Mouse (Mus musculus) brown adipose tissue, adult 24 weeks (tissue): ENCODE data around the gene Rrh. TPM values are rescaled to one million over a fixed set of nuclear protein-coding genes. Genes with fewer than 3 reads are reported as not detected.
"Not testable (repeated sequence)": the region's sequence is repeated elsewhere in the genome, so short reads cannot be mapped to it uniquely, and the experiment has no call there.

ENCODE experiments used
- H3K27ac ChIP-seq: fragments of 200-500 bp; replicated peaks from 2 replicates; pipeline ENCODE4 v1.5.1; 2012; ENCODE audit warnings: low read depth, mild to moderate bottlenecking, low read length
- H3K4me1 ChIP-seq: fragments of 200-500 bp; 2 replicates; pipeline ENCODE4 v1.6.1; 2012; ENCODE audit warnings: low read length, mixed read lengths; ENCODE audit not compliant: control insufficient read depth, insufficient read depth, insufficient read length
- H3K4me3 ChIP-seq: fragments of 200-500 bp; 2 replicates; pipeline ENCODE4 v1.5.1; 2012; ENCODE audit warnings: low read depth, mild to moderate bottlenecking, low read length, moderate library complexity; ENCODE audit not compliant: insufficient read depth
- polyA plus RNA-seq: library from polyadenylated mRNA; stranded (reverse); fragments of >200 nt; gene quantifications from 2 replicates; pipeline ENCODE4 v1.2.4, GENCODE M21; 2012; ENCODE audit not compliant: missing spikeins, insufficient read depth, insufficient read length

Rrh gene
- polyA plus RNA-seq, 1 experiment: not detected

DNA sequence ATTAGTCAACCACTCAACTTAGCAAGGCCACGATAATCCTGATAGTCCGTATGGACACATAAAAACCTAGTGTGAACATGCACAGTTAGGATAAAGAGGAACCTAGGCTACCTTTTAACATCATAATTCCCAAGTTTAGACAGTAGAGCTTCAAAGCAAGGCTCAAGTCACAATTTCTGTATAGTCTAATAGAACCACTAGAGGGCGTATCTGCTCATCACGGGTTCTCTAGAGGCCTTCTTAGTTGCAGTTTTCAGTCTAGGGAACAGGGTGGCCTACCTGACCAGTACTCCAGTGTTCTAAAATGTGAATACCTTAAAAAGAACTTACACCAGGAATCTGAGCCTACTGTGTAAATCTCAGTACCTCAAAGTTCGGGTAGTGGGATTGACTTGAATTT is 906 bp upstream of the Rrh start:
- Histone ChIP-seq H3K4me1 (no peaks in the 10 kb centered on the region), H3K27ac (no peak overlapping the region), H3K4me3 (no peak overlapping the region)

GRCm38 (mm10) chr3:129821736-129822135 is 651 bp downstream of the Rrh start:
- Histone ChIP-seq H3K27ac (no peak overlapping the region), H3K4me1 (no peaks in the 10 kb centered on the region), H3K4me3 (no peak overlapping the region)

GRCm38 (mm10) chr3:129820847-129821246 is 1.5 kb downstream of the Rrh start:
- H3K4me3 ChIP-seq: no peak overlapping the region
- H3K4me1 ChIP-seq: no peaks in the 10 kb centered on the region
- H3K27ac ChIP-seq: peak overlapping the region; percentile 49; the same call in 1 of the 2 replicates

DNA sequence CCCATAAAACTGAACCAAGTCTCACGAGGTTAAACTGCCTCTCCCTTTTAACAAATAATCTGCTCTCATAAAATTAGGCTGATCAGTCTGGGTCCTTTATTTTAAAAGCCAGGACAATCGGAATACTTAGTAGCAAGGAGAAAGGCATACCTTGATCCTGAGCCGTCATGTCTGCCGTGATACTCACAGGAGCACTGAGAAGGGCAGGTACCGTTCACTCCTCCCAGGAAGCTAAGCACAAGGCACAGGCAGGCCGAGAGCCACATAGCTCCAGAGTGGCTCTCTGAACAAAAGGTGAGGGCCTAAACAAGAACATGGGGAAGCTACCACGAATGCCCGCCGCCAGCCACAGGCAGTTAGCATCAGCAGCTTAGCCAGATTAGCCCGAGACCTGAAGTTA is 18.6 kb downstream of the Rrh start, which contains the start of gene Lrit3:
Lrit3 (minus strand) TSS at position 266 of the 400 bp plus-strand sequence.
- Histone ChIP-seq H3K27ac (no peak within 1 kb of the TSS), H3K4me3 (no peak within 1 kb of the TSS), H3K4me1 (no peaks in the 10 kb centered on the region)

GRCm38 (mm10) chr3:129799011-129799410 is 23.4 kb downstream of the Rrh start:
- H3K27ac ChIP-seq: no peak overlapping the region
- H3K4me3 ChIP-seq: no peak overlapping the region

DNA sequence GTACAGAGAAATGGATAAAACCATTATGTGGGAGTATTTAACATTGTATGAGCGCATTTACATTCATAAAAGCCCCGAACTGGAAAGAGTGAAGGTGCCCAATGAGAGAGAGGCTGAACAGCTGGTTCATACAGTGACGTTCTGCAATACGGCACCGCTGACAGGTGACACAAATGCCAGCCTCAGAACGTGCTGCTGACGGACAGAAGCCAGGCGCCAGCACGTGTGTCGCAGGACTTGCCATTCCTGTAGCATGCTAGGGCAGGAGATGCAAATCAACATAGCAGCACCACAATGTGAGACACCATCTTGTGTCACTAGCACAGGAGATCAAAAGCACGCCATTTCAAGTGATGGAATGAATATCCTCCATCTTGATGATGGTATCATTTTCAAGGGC is 23.8 kb downstream of the Rrh start:
- H3K27ac ChIP-seq: no peak overlapping the region
- no peaks in the 10 kb centered on the region for H3K4me1 ChIP-seq
- H3K4me3 ChIP-seq: no peak overlapping the region

More at GRCm38 (mm10) chr3:129799011-129799410, 23.4 kb downstream of the Rrh start:
- H3K4me1 ChIP-seq: no peaks in the 10 kb centered on the region

GRCm38 (mm10) chr3:129797341-129797740 is 25.0 kb downstream of the Rrh start:
- Histone ChIP-seq H3K27ac (no peak overlapping the region), H3K4me3 (no peak overlapping the region), H3K4me1 (no peaks in the 10 kb centered on the region)

DNA sequence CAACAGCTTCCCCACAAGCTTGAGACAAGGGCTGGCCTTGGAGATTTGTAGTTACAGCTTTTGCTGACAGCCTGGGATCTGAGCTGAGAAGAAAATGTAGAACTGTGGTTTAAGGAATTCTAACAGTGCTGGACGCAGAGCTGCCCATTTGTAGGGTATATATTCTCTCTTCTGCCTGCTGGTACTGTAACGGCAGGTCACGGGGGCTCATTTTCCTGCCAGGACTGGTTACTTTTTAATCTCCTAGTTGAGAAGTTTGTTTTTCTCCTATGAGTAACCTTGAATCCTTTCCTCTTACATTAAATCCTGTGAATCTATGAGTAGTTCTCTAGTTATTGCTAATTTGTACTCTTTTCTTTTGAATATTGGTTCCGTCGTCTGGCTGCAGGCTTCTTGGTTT is 28.6 kb downstream of the Rrh start:
- Histone ChIP-seq H3K27ac (no peak overlapping the region), H3K4me1 (no peaks in the 10 kb centered on the region), H3K4me3 (no peak overlapping the region)

DNA sequence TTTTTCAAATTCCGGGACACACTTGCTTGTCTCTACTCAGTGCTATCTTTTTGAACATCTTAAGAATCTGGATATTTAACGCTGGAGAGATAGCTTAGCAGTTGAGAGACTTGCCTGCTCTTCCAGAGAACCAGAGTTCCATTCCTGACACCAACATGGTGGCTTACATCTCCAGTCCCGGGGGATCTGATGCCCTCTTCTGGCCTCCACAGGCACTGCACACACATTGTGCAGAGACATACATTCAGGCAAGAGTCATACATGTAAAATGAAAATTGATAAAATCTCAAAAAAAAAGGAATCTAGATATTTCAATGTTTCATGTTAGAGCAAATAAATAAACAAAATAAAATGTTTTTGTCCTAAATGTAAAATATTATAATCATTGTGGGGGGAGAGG is 39.6 kb downstream of the Rrh start:
- no peak overlapping the region for H3K4me3 ChIP-seq
- H3K4me1 ChIP-seq: no peaks in the 10 kb centered on the region
- no peak overlapping the region for H3K27ac ChIP-seq

DNA sequence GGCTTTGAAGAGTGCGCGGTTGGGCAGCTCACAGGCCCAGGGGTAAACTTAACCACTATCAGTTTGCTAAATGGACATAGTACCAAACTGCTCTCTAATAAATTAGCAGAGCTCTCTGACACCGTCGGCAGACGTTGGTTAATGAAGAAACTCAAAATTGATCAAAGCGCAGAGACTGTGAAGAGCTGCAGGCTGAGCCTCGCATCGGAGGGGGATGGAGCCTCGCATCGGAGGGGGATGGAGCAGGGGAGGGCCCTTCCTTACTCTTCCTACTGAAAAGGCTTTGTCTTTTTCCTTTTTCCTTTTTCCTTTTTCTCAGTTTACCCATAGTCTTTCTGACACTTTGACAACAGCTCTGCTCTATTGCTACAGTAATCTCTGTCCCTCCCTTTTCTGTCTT is 41.0 kb downstream of the Rrh start:
- Histone ChIP-seq H3K4me3 (no peak overlapping the region), H3K27ac (no peak overlapping the region), H3K4me1 (no peaks in the 10 kb centered on the region)

DNA sequence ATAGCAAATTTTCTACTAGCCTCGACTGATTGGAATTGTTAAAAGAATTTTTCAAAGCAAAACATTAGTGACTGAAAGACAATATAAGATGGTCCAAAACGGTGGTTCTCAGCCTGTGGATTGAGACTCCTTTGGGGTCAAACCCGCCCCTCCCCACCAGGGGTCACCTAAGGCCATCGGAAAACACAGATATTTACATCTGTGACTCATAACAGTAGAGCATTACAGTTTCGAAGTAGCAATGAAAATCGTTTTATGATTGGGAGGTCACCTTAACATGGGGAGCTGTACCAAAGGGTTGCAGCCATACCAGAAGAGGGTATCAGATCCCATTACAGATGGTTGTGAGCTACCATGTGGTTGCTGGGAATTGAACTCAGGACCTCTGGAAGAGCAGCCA is 51.2 kb downstream of the Rrh start:
- H3K27ac ChIP-seq: no peak overlapping the region
- no peak overlapping the region for H3K4me3 ChIP-seq
- H3K4me1 ChIP-seq: no peaks in the 10 kb centered on the region

DNA sequence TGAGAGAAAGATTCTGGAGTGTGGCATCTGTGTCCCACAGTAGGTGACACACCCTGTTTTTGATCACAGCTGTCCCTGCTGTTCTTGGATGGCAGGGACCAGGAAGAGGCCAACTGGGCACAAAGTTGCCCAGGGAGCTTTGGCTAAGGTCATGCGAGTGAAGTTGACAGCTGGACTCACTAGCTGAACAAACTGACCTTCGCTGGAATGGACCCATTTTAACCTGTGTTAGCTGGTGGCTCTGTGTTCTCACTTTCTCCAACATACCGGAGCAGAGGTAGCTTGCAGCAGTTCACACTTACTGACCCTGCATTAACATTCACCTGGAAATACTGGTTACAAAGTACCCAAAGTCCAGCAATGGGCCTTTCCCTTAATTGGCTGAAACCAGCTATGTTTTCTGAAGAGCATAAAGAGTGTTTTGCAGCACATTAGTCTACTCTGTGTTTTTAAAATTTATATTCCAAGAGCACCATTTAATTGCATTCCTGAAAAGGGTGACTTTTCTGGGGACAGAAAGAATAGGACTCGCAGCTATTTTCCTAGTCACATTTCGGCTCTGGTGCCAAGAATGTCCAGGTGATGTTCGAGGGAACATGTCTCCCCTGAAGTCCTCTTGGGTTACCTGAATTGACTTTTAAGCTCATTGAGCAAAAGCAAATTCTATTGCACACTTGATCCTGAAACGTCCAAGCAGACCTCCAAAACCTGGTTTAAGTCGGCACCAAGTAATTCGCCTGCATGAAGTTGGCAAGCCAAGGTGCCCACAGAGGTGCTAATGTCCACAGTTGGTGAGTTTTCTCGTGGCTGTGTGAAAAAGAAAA is 55.2 kb downstream of the Rrh start:
- Histone ChIP-seq H3K4me3 (no peak overlapping the region), H3K27ac (no peak overlapping the region), H3K4me1 (no peaks in the 10 kb centered on the region)

GRCm38 (mm10) chr3:129766106-129766505 is 56.3 kb downstream of the Rrh start:
- H3K4me3 ChIP-seq: no peak overlapping the region
- no peak overlapping the region for H3K27ac ChIP-seq
- no peaks in the 10 kb centered on the region for H3K4me1 ChIP-seq

DNA sequence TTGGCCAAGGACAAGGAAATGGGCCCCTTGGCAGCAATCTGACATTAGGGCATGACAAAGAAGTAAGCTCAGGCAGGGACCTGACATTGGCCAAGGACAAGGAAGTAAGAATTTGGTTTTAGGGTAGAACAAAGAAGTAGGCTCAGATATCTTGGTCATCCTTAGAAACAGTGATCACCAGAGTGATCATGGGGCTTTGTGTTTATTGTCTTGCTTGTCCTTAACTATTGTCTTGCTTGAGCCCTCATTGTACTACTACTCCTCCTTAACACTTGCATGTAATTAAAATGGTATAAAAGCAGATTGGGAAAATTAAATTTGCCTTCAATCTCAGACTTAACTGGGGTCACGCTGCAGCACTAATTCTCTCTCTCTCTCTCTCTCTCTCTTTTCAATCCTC is 64.8 kb downstream of the Rrh start:
- not testable (repeated sequence) for H3K4me1 ChIP-seq, H3K4me3 ChIP-seq, H3K27ac ChIP-seq

DNA sequence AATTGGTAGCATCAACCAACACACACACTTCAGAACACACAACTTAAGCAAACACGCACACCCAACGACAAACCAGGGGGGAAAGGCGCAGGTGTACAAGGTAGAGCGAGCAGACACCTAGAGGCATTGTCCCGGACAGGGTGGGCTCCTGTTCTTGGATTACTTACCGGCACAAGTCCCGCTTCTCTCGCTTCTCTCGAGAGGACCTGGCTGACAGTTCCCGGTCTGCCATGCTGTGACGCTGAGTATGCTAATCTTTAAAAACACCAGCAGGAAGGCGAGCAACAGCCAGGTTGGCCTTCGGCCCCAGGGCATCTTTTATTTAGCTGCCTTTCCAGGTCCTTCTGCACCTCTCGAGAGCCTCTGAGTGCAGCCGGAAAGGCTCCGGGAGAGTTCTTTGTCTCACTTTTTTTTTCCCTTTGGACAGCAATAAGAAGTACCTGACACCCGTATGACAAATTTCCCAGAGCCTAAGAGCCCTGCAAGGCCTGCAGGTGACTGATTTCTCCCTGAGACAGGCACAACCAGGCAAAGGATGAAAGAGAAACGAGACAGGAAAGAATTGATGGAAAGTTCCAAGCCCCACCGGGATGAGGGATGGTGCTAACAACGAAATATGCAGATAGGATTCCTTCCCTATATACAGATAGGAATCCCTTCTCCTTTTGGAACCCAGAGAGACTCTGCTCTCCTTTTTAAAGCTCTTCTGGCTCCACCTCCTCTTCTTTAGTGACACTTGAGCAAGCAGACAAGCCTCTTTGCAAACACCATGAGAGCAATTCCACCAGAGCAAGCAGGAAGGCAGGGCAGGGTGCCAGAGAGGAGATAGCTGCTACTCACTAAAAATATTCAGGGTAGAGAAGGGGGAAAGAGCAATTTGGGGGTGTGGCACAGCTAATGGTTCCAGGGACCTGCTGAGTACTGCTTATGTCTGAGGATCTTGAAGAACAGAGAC is 67.5 kb downstream of the Rrh start, which contains the start of gene Egf:
Egf (minus strand) TSS at position 667 of the 955 bp plus-strand sequence.
- H3K4me1 ChIP-seq: no peaks in the 10 kb centered on the region
- H3K27ac ChIP-seq: no peak within 1 kb of the TSS
- no peak within 1 kb of the TSS for H3K4me3 ChIP-seq
